Mouse (Mus musculus): ENCODE results near the gene Kif3c.
"Not testable (repeated sequence)": the region's sequence is repeated elsewhere in the genome, so short reads cannot be mapped to it uniquely, and the experiment has no call there.

Kif3c gene

DNA sequence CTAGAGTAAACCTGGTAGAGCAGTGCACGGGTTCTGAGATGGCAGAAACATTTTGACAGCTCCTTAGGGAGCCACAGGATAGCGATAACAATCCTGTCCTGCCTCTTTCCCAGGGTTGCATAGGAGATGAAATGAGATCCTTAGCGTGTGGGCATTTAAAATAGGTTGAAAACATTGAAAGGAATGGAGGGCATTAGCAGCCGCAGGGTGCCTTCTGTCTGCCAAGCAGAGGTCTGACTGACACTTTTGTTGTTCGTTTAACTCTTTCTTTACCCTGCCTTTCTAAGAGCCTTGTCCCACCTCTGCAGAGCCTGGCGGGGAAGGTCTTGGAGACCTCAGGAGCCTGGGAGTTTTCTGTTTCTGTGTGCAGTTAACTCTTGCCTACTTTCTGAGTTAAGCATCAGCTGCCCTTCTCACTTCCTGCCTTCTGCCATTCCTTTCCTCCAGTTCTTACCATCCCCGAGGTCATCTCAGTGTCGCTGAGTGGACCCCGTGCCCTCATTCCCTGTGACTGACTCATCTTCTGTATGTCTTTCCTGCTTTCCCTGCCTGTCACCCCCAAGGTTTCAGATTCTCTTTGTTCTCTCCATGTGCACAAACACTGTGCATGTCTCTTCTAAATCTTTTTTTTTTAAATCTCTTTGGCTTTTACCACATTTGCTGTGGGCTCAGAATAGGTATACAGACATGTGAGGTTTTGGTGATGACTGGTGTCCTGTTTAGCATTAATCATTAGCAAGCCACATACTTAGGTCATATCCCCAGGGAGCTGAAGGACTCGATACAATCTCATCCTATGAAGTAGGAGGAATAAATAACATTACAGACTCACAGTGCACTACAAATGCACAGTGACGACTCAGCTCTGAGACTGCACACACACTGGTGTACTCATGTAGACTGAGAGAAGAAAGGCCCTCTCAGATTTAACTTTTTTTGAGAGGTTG is 6.3 kb downstream of the Kif3c start:
- DNase-seq (ENCODE audit: low read depth), result no peak

DNA sequence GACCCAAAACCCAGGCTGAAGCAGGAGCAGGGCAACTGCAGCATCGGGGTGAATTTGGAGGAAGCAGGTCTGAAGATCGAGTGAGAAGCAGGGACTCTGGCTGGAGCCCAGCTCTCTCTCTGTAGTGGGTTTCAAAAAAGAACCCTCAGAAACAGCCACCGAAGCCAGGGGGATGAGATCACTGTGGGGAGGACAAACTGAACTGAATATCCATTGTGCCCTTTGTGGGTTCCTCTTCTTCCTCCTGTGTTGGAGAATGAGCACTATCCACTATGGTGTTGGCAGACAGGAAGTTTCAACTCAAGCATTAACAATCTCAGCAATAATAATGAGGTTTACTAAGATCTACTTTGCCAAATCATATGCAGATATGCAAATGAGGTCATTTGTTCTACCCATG is 7.1 kb downstream of the Kif3c start:
- no peak for DNase-seq (ENCODE audit: low read depth)

DNA sequence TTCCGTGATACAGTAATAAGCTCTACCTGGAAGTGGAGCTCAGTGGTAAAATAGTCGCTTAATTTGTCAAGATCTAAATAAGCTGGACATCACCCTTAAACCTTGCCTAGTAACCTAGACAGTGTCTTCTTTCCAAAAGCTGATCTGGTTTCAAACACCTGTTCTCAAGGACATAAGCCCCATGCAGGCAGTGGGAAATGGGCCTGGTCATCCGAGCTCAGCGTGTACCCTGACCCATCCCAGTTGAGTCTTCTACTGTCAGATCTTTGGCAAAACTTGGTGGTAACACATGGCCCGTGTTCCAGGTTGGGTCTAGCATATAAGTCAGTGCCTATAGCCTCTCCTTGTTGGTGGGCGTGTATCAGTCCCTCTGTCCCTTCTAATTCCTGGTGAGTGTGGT is 8.6 kb downstream of the Kif3c start:
- DNase-seq (ENCODE audit: low read depth), result no peak

DNA sequence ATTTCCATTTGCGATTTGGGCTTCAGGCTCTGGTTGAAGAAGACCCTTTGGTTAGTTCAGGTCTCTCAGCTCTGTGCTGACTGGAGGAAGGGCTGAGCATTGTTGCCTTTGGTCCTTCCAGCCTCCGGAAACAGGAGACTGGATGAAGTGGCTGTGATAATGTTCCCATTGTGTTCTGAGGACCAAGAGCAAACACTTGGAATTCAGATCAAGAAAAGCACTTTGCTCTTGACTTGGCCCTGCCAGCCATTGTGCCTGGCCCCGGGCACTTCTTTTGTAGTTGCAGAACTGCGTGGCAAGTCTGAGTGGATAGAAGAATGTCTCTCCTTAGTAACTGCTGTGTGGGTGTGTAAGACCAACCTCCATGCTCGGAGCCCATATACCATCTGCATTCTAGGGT is 9.6 kb downstream of the Kif3c start:
- DNase-seq (ENCODE audit: low read depth), result no peak

DNA sequence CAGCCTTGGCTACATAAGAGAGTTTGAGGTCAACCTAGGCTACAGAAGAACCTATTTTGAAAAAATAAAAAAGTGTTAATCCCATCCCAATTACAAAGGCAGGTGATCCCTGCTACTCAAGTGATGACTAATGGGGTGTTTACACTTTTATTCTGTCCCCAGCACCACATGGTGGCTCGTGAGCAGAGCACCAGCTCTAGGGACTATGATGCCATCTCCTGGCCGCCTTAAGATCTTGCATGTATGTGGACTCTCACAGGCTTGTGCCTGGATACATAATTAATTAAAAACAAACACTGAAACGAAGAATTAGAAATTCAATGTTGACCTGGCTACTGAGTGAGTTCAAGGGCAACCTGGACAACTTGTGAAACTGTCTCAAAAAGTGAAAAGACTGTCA is 12.3 kb downstream of the Kif3c start:
- DNase-seq (ENCODE audit: low read depth), result no peak

DNA sequence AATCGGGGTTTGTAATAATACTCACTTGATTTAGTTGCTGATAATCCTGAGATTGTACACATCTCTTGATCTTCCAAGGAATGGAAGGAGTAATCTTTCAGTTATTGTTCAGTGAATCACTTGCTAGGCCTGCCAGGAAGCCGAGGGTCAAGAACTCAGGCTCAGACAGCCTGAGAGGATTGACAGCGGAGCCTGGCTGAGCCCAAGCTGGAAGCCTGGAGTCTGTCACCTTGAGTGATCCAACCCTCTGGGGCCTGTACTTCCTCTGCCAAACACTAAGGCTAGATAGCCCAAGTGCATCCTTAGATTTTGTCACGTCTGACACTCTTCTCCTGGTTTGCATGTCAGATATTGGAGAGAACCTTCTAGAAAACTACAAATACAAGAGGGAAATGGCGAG is 12.8 kb downstream of the Kif3c start:
- no peak for DNase-seq (ENCODE audit: low read depth)

DNA sequence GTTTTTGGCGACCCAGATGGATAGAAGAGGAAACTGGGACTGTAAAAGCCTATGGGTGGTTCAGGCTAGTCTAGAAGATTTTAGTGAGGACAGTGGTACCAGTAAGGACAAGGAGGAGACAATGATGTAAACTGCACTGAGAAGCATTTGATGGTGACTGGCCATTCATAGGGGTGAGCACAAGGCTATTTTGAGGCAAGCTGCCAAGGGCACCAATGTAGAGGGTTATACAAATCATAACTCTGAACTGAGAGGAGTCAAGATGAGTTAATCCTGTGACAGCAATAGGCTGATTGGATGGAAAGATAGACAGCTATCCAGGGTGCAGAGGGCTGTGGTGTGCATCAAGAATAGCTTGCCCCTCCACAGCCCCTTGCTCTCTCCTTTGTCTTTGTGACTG is 19.9 kb downstream of the Kif3c start:
- DNase-seq (ENCODE audit: low read depth), result no peak

DNA sequence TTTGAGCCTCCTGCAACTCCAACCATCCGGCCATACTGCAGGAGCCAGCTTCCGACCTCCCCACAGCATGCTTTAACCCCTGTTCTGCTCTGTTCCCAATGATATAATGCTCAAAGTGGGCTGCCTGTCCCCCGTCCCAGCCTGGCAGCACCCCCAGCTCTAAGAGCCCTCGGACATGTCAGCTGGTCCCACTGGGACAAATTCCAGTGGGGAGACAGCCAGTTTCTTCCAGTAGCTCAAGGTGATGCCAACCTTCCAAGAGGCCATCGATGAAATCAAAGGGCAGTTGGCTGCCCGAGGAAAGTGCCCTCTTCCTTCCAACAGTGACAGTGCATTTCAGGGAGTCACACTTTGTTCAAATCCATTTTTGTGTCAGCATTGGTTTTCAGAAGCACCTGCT is 20.3 kb downstream of the Kif3c start:
- no peak for DNase-seq (ENCODE audit: low read depth)

DNA sequence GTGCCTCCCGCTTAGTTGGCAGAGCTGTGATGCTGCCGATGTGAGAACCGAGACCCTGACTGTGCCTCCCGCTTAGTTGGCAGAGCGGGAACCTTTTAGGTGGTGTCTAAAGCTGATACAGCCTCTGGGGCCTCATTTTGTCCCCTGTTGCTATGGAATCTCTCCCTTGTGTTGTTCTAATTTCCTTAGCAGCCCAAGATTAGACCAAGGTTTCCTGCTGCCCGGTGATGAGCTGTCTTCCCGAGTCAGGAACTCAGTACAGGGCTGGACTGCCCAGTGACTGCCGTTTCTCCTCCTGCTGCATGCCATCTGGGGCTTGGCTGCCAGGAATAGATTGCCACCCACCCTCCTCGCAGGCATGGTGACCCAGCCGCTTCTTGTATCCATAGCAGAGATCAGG is 21.0 kb downstream of the Kif3c start:
- no peak for DNase-seq (ENCODE audit: low read depth)

DNA sequence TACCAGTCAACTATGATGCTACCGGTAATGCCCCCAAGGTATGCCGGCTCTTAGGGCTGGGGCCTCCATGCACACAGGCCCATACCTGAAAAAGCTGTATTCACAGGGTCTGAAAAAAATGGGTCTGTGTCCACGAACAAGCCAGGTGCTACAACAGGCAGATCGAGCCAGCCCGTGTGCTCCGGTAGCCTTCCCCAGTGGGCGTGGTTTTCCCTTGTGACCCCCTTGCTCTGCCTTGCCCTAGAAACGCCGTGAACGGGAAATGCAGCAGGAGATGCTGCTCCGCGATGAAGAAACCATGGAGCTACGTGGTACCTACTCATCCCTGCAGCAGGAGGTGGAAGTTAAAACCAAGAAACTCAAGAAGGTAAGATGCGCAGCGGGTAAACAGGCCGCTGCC is 23.0 kb downstream of the Kif3c start:
- DNase-seq (ENCODE audit: low read depth), result no peak

DNA sequence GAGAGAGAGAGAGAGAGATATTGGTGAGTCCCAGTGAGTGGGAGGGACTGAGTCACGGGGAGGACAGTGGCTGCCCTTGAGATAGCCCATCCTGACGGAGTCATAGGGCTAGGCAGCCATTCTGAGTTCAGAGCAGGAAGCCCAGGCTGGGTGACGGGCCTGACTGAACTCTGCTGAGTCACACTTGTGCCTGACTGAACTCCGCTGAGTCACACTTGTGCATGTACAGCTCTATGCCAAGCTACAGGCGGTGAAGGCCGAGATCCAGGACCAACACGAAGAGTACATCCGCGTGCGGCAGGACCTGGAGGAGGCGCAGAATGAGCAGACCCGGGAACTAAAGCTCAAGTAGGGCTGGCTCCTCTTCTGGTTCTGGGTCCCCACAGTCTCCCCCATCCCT is 24.5 kb downstream of the Kif3c start:
- DNase-seq (ENCODE audit: low read depth), result no peak

DNA sequence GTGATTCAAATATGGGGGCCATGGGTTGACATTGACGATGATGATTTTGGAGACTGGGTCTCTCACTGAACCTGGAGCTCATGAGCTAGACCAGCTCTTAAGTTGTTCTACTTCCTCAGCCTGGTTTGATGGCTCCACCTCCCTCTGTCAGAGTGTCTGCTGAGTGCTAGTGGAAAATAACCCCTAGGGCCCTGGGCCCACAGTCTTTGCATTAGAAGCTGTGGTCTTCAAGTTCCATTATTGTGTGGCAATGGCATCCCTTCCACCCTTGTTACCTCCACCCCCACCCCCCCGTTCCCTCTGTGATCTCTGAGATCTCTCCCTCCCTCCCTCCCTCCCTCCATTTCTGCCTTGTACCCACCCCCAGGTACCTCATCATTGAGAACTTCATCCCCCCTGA is 25.1 kb downstream of the Kif3c start:
- no peak for DNase-seq (ENCODE audit: low read depth)

DNA sequence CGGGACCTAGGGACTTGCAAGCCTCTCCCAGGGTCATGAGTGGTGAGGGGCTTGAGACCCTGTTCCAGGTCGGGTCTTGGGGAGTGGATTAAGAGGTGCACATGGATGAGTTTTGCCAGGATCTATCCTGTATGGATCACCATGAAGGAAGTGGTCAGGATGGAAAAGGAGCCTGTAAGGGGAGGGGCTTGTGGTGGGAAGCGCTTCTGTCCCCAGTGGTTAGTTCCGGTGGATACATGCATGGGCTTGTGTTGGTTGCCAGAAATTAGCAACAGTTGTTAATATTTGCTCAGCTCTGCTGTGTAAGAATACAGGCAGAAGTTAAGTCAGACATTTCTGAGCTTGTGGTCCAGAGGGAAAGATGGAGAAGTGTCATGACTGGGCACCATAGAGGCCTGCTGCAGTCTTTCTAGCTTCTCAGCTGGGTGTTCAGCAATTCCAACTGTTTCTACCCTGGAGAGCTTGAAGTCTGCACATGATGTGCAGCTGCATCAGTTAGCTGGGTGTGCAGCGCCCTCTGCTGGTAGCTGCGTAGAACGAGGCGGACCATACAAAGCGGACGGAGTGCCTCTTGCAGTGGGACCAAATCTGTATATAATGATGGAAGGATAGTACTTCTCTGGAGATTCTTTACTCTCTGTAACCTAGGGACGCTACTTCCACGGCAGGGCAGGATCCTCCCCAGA is 25.8 kb downstream of the Kif3c start:
- peak; percentile 65 for DNase-seq (ENCODE audit: low read depth)

DNA sequence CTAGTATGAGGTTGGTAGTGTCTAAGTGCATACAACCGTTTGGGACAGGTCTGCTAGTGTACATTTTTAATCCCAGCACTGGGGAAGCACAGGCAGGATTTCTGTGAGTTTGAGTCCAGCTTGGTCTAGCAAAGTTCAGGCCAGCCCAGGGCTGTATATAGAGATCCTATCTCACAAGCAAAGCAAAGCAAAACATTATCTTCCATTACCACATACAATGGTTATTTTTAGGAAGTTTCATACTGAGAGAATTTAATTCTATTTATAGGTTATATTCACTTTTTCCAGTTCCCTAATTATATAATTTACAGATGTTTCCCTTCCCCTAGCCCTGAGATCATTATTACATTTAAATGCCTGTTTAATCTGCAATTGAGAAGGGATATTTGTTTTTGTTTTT is 26.3 kb downstream of the Kif3c start:
- no peak for DNase-seq (ENCODE audit: low read depth)

DNA sequence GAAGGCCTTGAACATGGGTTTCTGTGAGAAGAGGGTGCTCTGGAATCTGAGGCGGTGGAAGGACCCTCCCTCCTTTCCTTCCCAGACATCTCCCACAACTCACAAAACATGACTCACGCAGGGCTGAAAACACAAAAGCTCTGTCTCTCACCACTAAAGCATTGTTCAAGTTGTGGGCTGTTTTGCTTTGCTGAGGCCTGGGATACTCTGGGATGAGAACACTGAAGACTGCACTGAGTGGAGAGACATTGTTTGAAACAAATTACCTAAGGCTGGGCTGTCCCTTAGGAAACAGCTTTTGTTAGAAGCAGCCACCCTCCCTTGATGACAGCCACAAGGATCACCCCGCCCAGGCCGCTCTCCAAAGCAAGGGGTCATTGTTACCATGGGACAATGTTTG is 28.2 kb downstream of the Kif3c start:
- DNase-seq (ENCODE audit: low read depth), result no peak

DNA sequence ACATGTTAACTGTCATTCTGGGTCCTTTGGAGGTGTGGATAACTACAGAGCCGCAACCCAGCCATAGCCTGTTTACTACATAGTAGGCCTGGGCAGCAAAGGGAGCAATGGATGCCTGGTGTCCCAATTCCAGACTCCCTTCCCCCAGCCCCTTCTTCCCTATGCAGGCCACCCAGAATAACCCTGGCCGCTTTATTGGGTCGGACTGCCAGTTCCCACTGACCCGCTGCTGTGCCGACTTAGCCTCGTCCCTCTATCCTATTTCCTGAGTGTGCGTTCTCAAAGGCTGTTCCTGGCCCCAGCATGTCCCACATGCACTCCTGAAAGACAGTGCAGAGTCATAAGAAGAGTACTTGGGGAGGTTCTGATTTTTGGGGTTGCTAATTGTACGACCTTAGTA is 32.0 kb downstream of the Kif3c start:
- no peak for DNase-seq (ENCODE audit: low read depth)

DNA sequence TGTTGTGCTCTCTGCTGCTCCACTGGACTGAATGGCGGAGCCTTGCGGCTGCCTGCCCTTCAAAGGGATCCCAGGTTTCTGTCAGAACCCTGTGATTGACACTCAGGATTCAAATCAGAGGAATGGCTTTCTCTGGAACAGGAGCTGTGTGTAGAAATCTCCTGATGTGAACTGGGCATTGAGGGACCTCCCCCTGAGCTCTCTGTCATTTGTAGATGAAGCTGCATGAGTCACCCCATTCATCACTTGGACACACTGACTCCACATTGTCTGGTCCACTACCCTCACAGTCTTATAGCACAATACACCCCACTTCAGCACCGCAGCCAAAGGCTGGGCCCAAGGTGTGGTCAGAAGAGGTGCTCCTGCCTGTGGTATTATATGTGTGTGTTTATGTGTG is 40.7 kb downstream of the Kif3c start:
- not testable (repeated sequence) for DNase-seq (ENCODE audit: low read depth)

DNA sequence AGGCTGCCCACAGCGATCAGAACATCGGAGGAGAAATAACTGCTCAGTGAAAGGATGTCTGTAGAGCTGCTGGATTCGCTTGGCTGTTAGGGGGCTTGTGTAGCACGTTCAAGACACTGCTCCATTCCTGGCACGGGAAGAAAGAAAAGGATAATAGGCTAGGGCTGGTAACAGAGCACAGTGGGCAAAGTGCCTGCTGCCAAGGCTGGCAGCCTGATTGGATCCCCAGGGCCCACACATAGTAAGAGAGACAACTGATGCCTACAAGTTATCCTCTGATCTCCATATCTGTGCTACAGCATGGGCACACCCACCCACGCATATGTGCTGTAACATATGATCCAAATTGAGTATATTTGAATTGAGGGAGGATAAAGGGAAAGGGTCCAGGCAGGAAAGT is 41.7 kb downstream of the Kif3c start:
- DNase-seq (ENCODE audit: low read depth), result no peak

DNA sequence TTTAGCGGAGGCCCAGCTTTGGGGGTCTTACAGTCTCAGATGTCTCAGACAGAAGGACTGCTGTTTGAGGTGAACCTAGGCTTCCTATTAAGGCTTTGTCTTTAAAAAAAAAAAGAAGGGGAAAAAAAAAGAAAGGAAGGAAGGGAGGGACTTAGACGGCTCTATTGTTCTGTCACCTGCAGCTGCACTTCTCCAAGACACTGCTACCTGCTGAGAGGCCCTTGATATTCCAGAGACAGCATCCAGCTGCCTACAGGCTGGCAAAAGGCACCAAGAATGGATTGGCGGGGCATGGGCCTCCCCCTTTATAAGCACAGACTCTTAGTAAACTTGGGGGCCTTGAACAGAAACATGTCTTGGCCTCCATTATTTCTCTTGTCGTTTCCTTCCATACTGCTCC is 50.0 kb downstream of the Kif3c start:
- no peak for DNase-seq (ENCODE audit: low read depth)

DNA sequence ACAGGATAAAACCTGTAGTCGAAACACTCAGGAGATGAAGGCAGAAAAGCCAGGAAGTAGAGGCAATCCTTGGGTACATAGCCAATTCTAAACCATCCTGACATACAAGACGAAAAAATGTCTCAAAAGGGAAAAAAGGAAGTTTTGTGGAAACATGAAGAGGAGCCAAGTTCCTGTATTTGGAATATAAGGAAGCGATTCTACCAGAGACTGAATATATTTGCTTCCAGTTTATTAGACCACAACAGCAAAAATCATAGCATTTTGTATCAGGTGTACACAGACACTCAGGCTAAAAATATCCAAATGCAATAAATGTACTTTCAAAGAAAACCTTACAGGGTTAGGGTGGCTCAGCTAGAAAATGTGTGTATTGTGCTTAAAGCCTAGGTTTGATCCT is 53.8 kb downstream of the Kif3c start:
- no peak for DNase-seq (ENCODE audit: low read depth)

DNA sequence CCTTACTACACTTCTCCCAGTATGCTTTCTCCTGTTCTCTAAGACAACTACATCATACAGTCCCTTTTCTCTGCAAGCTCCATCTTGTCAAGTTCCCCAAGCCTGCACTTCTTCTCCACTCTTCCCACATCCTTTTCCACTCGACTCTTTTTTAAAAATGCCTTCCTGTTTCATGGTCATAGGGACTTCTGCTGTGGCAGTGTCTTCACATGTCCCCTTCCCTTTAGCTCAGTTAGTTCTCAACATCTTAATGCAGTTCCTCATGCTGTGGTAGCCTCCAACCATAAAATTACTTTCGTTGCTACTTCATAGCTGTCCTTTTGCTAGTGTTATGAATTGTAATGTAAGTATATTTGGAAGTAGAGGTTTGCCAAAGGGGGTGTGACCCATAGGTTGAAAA is 55.6 kb downstream of the Kif3c start:
- no peak for DNase-seq (ENCODE audit: low read depth)

DNA sequence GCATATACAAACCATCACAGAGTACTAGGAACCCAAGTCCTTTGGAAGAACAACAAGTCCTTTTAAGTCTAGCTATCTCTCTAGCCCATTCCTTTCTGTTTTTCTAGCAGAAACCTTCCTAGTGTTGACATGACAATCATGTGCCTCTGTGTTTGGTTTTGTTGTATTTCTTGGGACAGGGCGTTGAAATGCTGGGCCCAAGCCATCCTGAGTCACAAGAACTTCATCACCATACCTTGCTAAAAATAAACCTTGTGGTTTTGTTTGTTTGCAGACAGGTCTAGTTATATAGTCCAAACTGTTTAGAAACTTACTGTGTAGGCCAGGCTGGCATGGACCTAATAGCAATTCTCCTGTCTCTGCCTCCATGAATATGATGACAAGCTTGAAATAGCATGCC is 57.9 kb downstream of the Kif3c start:
- DNase-seq (ENCODE audit: low read depth), result peak; percentile 33

DNA sequence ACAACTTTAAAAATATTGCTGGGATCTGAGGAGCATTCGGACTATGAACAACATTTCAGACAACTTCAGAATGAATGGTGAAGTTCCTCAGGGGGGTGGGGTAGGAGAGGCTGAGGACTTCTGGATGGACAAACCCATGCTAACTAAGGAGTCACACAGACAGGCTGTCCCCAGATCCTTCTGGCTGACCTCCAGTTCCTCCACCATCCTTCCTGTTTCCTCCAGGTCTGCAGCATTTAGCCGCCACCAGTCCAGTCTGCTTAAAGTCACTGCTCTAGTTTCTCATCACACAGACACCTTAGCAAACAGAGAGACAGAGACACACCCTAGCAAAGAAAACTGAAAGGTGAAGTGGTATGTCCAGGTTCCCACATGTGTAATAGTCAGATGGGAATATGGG is 59.2 kb downstream of the Kif3c start:
- no peak for DNase-seq (ENCODE audit: low read depth)
